Mouse (Mus musculus): Measurements from ENCODE around the gene Nemp1.
"Not testable (repeated sequence)": the region's sequence is repeated elsewhere in the genome, so short reads cannot be mapped to it uniquely, and the experiment has no call there.

Nemp1 gene

GRCm38 (mm10) chr10:127643553-127644238 lies 23.0 kb upstream of the Nemp1 start:
- DNase-seq (ENCODE audit: low read depth, low spot score): no peak

GRCm38 (mm10) chr10:127645791-127646190 lies 20.9 kb upstream of the Nemp1 start:
- no peak for DNase-seq (ENCODE audit: low read depth, low spot score)

GRCm38 (mm10) chr10:127652906-127653638 lies 13.6 kb upstream of the Nemp1 start:
- DNase-seq (ENCODE audit: low read depth, low spot score): no peak

GRCm38 (mm10) chr10:127654970-127655579 lies 11.6 kb upstream of the Nemp1 start:
- no peak for DNase-seq (ENCODE audit: low read depth, low spot score)

- DNase-seq (ENCODE audit: low read depth, low spot score): not testable (repeated sequence)
These were observed 9.1 kb upstream of the Nemp1 start for GRCm38 (mm10) chr10:127657617-127658016.

- DNase-seq (ENCODE audit: low read depth, low spot score): no peak
These were observed 8.6 kb upstream of the Nemp1 start for GRCm38 (mm10) chr10:127658076-127658475.

GRCm38 (mm10) chr10:127659551-127659950 lies 7.2 kb upstream of the Nemp1 start:
- no peak for DNase-seq (ENCODE audit: low read depth, low spot score)

- DNase-seq (ENCODE audit: low read depth, low spot score): no peak
These were observed 5.3 kb upstream of the Nemp1 start for GRCm38 (mm10) chr10:127661291-127661914.

- DNase-seq (ENCODE audit: low read depth, low spot score): no peak
These were observed 4.6 kb upstream of the Nemp1 start for GRCm38 (mm10) chr10:127661915-127662663.

GRCm38 (mm10) chr10:127662666-127663253 lies 3.9 kb upstream of the Nemp1 start:
- DNase-seq (ENCODE audit: low read depth, low spot score): no peak

GRCm38 (mm10) chr10:127663590-127663989 lies 3.1 kb upstream of the Nemp1 start:
- DNase-seq (ENCODE audit: low read depth, low spot score): no peak

GRCm38 (mm10) chr10:127664166-127664565 lies 2.5 kb upstream of the Nemp1 start:
- no peak for DNase-seq (ENCODE audit: low read depth, low spot score)

GRCm38 (mm10) chr10:127664891-127665290 lies 1.8 kb upstream of the Nemp1 start:
- DNase-seq (ENCODE audit: low read depth, low spot score): no peak

- DNase-seq (ENCODE audit: low read depth, low spot score): no peak
These were observed 1.1 kb upstream of the Nemp1 start for GRCm38 (mm10) chr10:127665366-127666181.

- DNase-seq (ENCODE audit: low read depth, low spot score): no peak
These were observed 780 bp downstream of the Nemp1 start for GRCm38 (mm10) chr10:127667269-127668092.

GRCm38 (mm10) chr10:127668093-127669050 lies 1.7 kb downstream of the Nemp1 start, which contains the start of gene Nab2:
Nab2 (minus strand) TSS chr10:127668568.
- no peak for DNase-seq (ENCODE audit: low read depth, low spot score)

- no peak for DNase-seq (ENCODE audit: low read depth, low spot score)
These were observed 2.5 kb downstream of the Nemp1 start for GRCm38 (mm10) chr10:127669170-127669569.

GRCm38 (mm10) chr10:127670185-127670584 lies 3.5 kb downstream of the Nemp1 start:
- DNase-seq (ENCODE audit: low read depth, low spot score): no peak
